Mouse (Mus musculus): Measurements from ENCODE around the gene Klhl29. TPM values are rescaled to one million over a fixed set of nuclear protein-coding genes. Genes with fewer than 3 reads are reported as not detected.
"Not testable (repeated sequence)": the region's sequence is repeated elsewhere in the genome, so short reads cannot be mapped to it uniquely, and the experiment has no call there.

Klhl29 gene
- polyA plus RNA-seq, 1 experiment from 2014 or later: 8.5 TPM

- not testable (repeated sequence) for ATAC-seq; H3K27me3 ChIP-seq (replicated peaks; ENCODE audit: control insufficient read depth, insufficient read depth, low read length); H3K4me1 ChIP-seq (ENCODE audit: control insufficient read depth, insufficient read depth, low read length); H3K4me2 ChIP-seq (ENCODE audit: low read length); H3K36me3 ChIP-seq (ENCODE audit: control insufficient read depth, insufficient read depth, low read length); DNase-seq (ENCODE audit: low spot score); H3K9me3 ChIP-seq (replicated peaks; ENCODE audit: control insufficient read depth, low read length); H3K27ac ChIP-seq (ENCODE audit: low read depth, low read length); H3K9ac ChIP-seq (ENCODE audit: low read length); H3K4me3 ChIP-seq (ENCODE audit: low read depth, low read length)
- 92% methylated on average over 6 of the region's 7 CpGs for WGBS
These were observed 31.0 kb downstream of the Klhl29 start for GRCm38 (mm10) chr12:5344457-5344856.

DNA sequence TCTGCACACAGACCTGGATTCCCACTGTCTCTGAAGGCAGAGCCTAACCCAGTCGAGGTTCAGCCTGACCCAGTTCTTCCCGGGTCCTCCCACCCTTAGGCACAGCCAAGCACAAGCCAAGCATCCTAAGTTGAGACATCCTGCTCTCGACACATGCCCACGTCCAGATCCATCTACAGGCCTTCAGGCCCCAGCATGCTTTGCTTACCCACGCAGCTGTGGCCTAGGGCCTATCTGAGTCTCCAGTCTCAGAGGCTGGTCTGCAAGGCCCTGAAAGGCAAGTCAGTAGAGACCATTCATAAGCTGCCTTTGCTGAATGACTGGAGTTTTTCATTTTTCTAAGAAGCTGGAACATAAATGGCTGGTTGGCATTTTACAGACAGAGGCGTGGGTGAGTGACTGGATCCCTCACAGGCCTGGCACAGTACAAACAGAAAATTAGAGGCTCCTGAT lies 35.3 kb downstream of the Klhl29 start:
- H3K9ac ChIP-seq (ENCODE audit: low read length): no peak overlapping the region
- no peaks in the 10 kb centered on the region for H3K9me3 ChIP-seq (replicated peaks; ENCODE audit: control insufficient read depth, low read length)
- H3K27ac ChIP-seq (ENCODE audit: low read depth, low read length): no peak overlapping the region
- no peak overlapping the region for H3K4me2 ChIP-seq (ENCODE audit: low read length)
- DNase-seq (ENCODE audit: low spot score) (no peak), ATAC-seq (no peak)
- 91% methylated on average over 6 of the region's 6 CpGs for WGBS
- H3K4me3 ChIP-seq (ENCODE audit: low read depth, low read length): no peak overlapping the region
- H3K4me1 ChIP-seq (ENCODE audit: control insufficient read depth, insufficient read depth, low read length): peaks cover 4% of the 10 kb centered on the region; the same call in 1 of the 2 replicates
- H3K36me3 ChIP-seq (ENCODE audit: control insufficient read depth, insufficient read depth, low read length): no peaks in the 10 kb centered on the region
- no peaks in the 10 kb centered on the region for H3K27me3 ChIP-seq (replicated peaks; ENCODE audit: control insufficient read depth, insufficient read depth, low read length)

- H3K4me2 ChIP-seq (ENCODE audit: low read length): no peak overlapping the region
- no peak overlapping the region for H3K27ac ChIP-seq (ENCODE audit: low read depth, low read length)
- no peaks in the 10 kb centered on the region for H3K36me3 ChIP-seq (ENCODE audit: control insufficient read depth, insufficient read depth, low read length)
- no peak overlapping the region for H3K9ac ChIP-seq (ENCODE audit: low read length)
- no peaks in the 10 kb centered on the region for H3K9me3 ChIP-seq (replicated peaks; ENCODE audit: control insufficient read depth, low read length)
- peaks cover 5% of the 10 kb centered on the region; the same call in 1 of the 2 replicates for H3K4me1 ChIP-seq (ENCODE audit: control insufficient read depth, insufficient read depth, low read length)
- no peak overlapping the region for H3K4me3 ChIP-seq (ENCODE audit: low read depth, low read length)
- DNase-seq (ENCODE audit: low spot score): peak; percentile 14
- ATAC-seq: no peak
- H3K27me3 ChIP-seq (replicated peaks; ENCODE audit: control insufficient read depth, insufficient read depth, low read length): no peaks in the 10 kb centered on the region
- WGBS: 52% methylated on average over 8 of the region's 8 CpGs
These were observed 38.4 kb downstream of the Klhl29 start for GRCm38 (mm10) chr12:5336927-5337712.

GRCm38 (mm10) chr12:5336331-5336730 lies 39.2 kb downstream of the Klhl29 start:
- ATAC-seq (no peak), DNase-seq (ENCODE audit: low spot score) (no peak)
- no peak overlapping the region for H3K27ac ChIP-seq (ENCODE audit: low read depth, low read length)
- no peak overlapping the region for H3K4me2 ChIP-seq (ENCODE audit: low read length)
- WGBS: 87% methylated on average over 6 of the region's 6 CpGs
- H3K4me3 ChIP-seq (ENCODE audit: low read depth, low read length): no peak overlapping the region
- H3K36me3 ChIP-seq (ENCODE audit: control insufficient read depth, insufficient read depth, low read length): no peaks in the 10 kb centered on the region
- no peaks in the 10 kb centered on the region for H3K9me3 ChIP-seq (replicated peaks; ENCODE audit: control insufficient read depth, low read length)
- H3K4me1 ChIP-seq (ENCODE audit: control insufficient read depth, insufficient read depth, low read length): peaks cover 12% of the 10 kb centered on the region; the same call in 1 of the 2 replicates
- H3K27me3 ChIP-seq (replicated peaks; ENCODE audit: control insufficient read depth, insufficient read depth, low read length): no peaks in the 10 kb centered on the region
- no peak overlapping the region for H3K9ac ChIP-seq (ENCODE audit: low read length)

DNA sequence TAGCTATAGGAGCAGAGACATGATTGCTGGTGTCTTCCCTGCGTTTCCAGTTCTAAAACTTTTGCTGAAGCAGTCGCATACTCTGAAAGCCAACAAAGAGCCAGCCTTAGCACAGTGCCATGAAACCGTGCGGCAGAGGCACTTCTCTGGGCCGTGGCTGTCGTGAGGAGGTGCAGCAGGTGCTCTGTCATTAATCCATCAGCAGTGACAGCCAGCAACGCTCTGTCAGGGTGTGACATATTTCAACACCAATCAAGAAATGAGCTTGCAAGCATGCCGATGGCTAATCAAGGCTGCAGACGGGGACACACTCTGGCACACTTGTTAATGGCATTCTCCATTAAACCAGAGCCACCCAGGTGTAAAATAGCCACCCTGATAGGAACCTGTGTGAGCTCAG lies 40.5 kb downstream of the Klhl29 start:
- Histone ChIP-seq H3K27ac (ENCODE audit: low read depth, low read length) (no peak overlapping the region), H3K9ac (ENCODE audit: low read length) (no peak overlapping the region), H3K27me3 (replicated peaks; ENCODE audit: control insufficient read depth, insufficient read depth, low read length) (no peaks in the 10 kb centered on the region), H3K36me3 (ENCODE audit: control insufficient read depth, insufficient read depth, low read length) (no peaks in the 10 kb centered on the region), H3K4me1 (ENCODE audit: control insufficient read depth, insufficient read depth, low read length) (peaks cover 12% of the 10 kb centered on the region; the same call in 1 of the 2 replicates), H3K4me2 (ENCODE audit: low read length) (no peak overlapping the region), H3K4me3 (ENCODE audit: low read depth, low read length) (no peak overlapping the region), H3K9me3 (replicated peaks; ENCODE audit: control insufficient read depth, low read length) (no peaks in the 10 kb centered on the region)
- ATAC-seq (peak; percentile 21; the same call in 1 of the 2 replicates), DNase-seq (ENCODE audit: low spot score) (peak; percentile 21)
- WGBS: 52% methylated on average over 9 of the region's 9 CpGs

- H3K9me3 ChIP-seq (replicated peaks; ENCODE audit: control insufficient read depth, low read length): no peaks in the 10 kb centered on the region
- ATAC-seq (no peak), DNase-seq (ENCODE audit: low spot score) (peak; percentile 8)
- no peak overlapping the region for H3K4me3 ChIP-seq (ENCODE audit: low read depth, low read length)
- H3K4me1 ChIP-seq (ENCODE audit: control insufficient read depth, insufficient read depth, low read length): peaks cover 12% of the 10 kb centered on the region; the same call in 1 of the 2 replicates
- H3K27ac ChIP-seq (ENCODE audit: low read depth, low read length): no peak overlapping the region
- H3K9ac ChIP-seq (ENCODE audit: low read length): no peak overlapping the region
- H3K27me3 ChIP-seq (replicated peaks; ENCODE audit: control insufficient read depth, insufficient read depth, low read length): no peaks in the 10 kb centered on the region
- WGBS: 70% methylated on average over 2 of the region's 2 CpGs
- no peaks in the 10 kb centered on the region for H3K36me3 ChIP-seq (ENCODE audit: control insufficient read depth, insufficient read depth, low read length)
- H3K4me2 ChIP-seq (ENCODE audit: low read length): no peak overlapping the region
These were observed 41.3 kb downstream of the Klhl29 start for GRCm38 (mm10) chr12:5334175-5334574.

DNA sequence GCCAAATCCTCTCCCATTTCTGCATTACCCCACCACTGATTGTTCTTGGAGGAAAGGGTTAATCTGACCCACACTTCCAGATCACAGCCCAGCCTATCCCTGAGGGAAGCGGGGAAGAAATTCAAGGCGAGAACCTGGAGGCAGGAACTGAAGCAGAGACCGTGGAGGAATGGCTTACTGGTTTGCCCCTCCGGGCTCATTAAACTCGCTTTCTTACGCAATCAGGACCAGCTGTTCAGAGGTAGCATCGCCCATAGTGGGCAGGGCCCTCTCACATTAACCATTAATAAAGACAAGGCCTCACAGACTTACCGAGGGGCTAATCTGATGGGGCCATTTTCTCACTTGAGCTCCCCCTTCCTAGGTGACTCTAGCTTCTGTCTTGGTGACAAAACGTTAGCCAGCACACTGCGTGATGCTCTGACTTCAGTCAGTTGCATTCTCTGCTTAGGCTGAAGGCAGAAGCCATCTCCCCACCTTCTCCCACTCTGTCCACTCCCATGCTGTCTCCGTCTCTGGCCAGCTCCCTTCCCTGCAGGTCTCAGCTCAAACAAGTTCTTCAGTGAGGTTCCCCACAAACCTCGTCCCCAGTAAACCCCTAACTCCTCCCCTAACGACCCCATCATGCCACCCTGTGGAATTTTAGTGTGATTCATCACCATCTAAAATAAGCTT lies 43.5 kb downstream of the Klhl29 start:
- Histone ChIP-seq H3K27ac (ENCODE audit: low read depth, low read length) (no peak overlapping the region), H3K36me3 (ENCODE audit: control insufficient read depth, insufficient read depth, low read length) (no peaks in the 10 kb centered on the region), H3K4me2 (ENCODE audit: low read length) (no peak overlapping the region), H3K27me3 (replicated peaks; ENCODE audit: control insufficient read depth, insufficient read depth, low read length) (no peaks in the 10 kb centered on the region), H3K9ac (ENCODE audit: low read length) (no peak overlapping the region), H3K4me1 (ENCODE audit: control insufficient read depth, insufficient read depth, low read length) (peaks cover 8% of the 10 kb centered on the region; the same call in 1 of the 2 replicates), H3K9me3 (replicated peaks; ENCODE audit: control insufficient read depth, low read length) (no peaks in the 10 kb centered on the region), H3K4me3 (ENCODE audit: low read depth, low read length) (no peak overlapping the region)
- DNase-seq (ENCODE audit: low spot score) (no peak), ATAC-seq (peak; percentile 29; the same call in 1 of the 2 replicates)
- WGBS: 62% methylated on average over 13 of the region's 13 CpGs

- Histone ChIP-seq H3K4me3 (ENCODE audit: low read depth, low read length) (no peak overlapping the region), H3K9ac (ENCODE audit: low read length) (no peak overlapping the region), H3K27ac (ENCODE audit: low read depth, low read length) (no peak overlapping the region), H3K4me1 (ENCODE audit: control insufficient read depth, insufficient read depth, low read length) (peaks cover 8% of the 10 kb centered on the region; the same call in 1 of the 2 replicates), H3K27me3 (replicated peaks; ENCODE audit: control insufficient read depth, insufficient read depth, low read length) (no peaks in the 10 kb centered on the region), H3K9me3 (replicated peaks; ENCODE audit: control insufficient read depth, low read length) (no peaks in the 10 kb centered on the region), H3K4me2 (ENCODE audit: low read length) (no peak overlapping the region), H3K36me3 (ENCODE audit: control insufficient read depth, insufficient read depth, low read length) (no peaks in the 10 kb centered on the region)
- no peak for ATAC-seq
- 72% methylated on average over 6 of the region's 6 CpGs for WGBS
- no peak for DNase-seq (ENCODE audit: low spot score)
These were observed 44.9 kb downstream of the Klhl29 start for GRCm38 (mm10) chr12:5330496-5331070.

All from forebrain, embryonic 14.5 days (tissue).